Comparison of ENCODE assay signal across 1 mouse cellular context in genomic region chr5:24453985-24454303, GRCm38 (mm10).
TF ChIP-seq lines count a peak whose summit lies in the region.

No protein-coding gene starts in this region.

TF ChIP-seq in CH12.LX, 34 proteins besides CTCF, POLR2A, EP300 and RAD21 (continued from another document):
- TF ChIP-seq TBP (conservative IDR thresholded peaks at IDR 0.05; ENCODE audit: low read depth, low read length) (no peak), MEF2A (IDR thresholded peaks at IDR 0.05; ENCODE audit: borderline replicate concordance, low read depth, low read length) (no peak), E2F4 (IDR thresholded peaks at IDR 0.05; ENCODE audit: insufficient replicate concordance, low read depth, low read length) (no peak), ZKSCAN1 (IDR thresholded peaks at IDR 0.05; ENCODE audit: borderline replicate concordance, low read depth, low read length) (no peak), SMC3 (IDR thresholded peaks at IDR 0.05; ENCODE audit: low read depth, low read length) (no peak), JUN (IDR thresholded peaks at IDR 0.05; ENCODE audit: insufficient read depth, low read depth, low read length) (no peak), TCF12 (IDR thresholded peaks at IDR 0.05; ENCODE audit: low read depth, low read length) (no peak), UBTF (IDR thresholded peaks at IDR 0.05; ENCODE audit: low read depth, low read length) (no peak)
TF ChIP-seq in CH12.LX: peak in this region for 0.
